Mouse (Mus musculus) ES-CJ7 (cell line): ENCODE measurements around the gene Dhx37.
A peak's percentile ranks its signal among the peaks of the same experiment; 100 is the strongest.
"Not testable (repeated sequence)": the region's sequence is repeated elsewhere in the genome, so short reads cannot be mapped to it uniquely, and the experiment has no call there.

Experiments used
- DNase-seq: peaks from one replicate; pipeline ENCODE4 v3.0.0; 2011; ENCODE audit warnings: low read depth, low spot score

The Dhx37 gene

DNA sequence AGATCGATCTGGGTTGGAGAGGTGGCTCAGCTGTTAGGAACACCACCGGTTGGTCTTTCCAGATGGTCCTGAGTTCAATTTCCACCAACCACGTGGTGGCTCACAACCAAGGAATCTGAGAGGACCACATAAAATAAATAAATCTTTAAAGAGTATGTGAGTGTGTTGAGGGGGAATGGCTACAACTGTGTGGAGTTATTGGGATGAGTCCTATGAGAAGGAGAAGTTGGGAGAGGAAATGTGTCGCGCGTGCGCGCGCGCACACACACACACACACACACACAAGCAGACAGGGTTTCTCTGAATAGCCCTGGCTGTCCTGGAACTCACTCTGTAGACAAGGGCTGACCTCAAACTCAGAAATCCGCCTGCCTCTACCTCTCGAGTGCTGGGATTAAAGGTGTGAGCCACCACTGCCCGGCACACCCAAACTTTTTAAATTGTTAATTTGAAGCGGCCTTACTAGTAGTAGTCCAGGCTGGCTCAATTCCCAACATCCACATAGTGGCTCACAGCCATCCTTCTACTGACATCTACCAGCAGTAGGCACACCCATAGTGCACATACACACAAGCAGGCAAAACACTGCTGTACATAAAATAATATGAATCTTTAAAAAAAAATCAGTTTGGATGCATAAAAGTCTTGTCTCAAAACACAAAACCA lies 25.9 kb downstream of the Dhx37 start:
- DNase-seq, result peak; percentile 46

- no peak for DNase-seq
Observed at GRCm38 (mm10) chr5:125407020-125407830, 26.7 kb downstream of the Dhx37 start.

- DNase-seq, result peak; percentile 77
Observed at GRCm38 (mm10) chr5:125406322-125407016, 27.5 kb downstream of the Dhx37 start.

GRCm38 (mm10) chr5:125405546-125406248 lies 28.2 kb downstream of the Dhx37 start:
- peak; percentile 82 for DNase-seq

DNA sequence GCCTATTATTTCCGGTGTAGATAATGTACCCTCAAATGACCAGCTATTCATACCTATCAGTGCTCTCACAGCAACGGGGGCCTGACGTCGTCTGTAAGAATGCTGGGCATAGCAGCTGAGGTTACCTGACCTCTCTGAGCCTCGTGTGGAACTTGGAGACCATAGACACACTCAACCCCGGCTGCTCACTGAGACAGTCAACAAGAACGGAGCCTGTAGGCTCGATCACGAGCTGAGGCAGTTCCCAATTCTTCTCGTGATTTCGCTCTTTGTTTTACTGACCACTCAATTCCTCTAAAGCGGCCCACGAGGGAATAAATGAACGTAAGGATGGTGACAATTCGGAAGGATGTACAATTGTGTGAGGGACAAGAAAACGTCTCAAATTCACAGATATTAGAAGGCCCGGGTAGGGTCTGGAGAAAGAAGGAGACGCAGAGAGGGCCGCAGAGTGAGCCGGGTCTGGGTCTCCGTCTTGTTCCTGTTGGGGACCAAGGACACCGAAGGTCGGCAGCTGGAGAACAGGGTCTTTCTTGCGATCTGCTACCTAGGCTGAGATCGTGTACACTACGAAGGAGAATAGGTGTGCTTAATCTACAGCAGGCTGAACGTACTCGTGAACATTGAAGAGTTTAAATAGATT lies 28.9 kb downstream of the Dhx37 start:
- peak; percentile 72 for DNase-seq

DNA sequence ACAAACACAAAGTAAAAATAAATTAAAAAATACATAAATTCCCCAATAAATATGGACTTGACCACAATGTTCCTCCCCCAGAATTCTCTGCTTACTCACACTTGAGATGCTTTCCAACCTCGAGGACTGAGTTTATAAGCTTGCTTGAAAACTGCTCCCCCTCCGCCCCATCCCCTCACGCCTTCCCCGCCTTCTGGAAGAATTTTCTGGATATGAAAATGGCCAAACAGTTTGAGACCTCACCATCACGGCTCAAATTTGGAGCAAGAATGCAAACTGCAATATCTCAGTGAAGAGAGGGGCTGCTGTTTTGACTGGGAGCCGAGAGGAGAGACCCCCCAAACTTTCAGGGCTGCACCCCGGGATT lies 29.4 kb downstream of the Dhx37 start:
- DNase-seq, result no peak

- peak; percentile 64 for DNase-seq
Observed at GRCm38 (mm10) chr5:125403481-125404465, 30.1 kb downstream of the Dhx37 start.

DNA sequence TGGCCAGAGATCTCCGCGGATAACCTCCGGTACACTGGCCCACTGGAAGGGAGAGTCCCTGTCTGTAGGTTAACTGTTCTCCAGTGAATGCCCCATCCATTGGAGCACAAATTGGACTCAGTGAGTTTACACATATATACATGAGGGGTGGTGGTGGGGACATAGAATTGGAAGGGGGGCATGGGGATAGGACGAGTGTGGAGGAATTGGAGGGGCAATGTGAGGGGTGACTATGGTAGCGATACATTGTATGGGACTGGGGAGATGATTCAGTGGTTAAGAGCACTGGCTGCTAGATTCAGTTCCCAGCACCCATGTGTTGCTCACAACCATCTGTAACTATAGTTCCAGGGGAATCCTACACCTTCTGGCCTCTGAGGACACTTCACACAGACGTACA lies 30.9 kb downstream of the Dhx37 start:
- no peak for DNase-seq

DNA sequence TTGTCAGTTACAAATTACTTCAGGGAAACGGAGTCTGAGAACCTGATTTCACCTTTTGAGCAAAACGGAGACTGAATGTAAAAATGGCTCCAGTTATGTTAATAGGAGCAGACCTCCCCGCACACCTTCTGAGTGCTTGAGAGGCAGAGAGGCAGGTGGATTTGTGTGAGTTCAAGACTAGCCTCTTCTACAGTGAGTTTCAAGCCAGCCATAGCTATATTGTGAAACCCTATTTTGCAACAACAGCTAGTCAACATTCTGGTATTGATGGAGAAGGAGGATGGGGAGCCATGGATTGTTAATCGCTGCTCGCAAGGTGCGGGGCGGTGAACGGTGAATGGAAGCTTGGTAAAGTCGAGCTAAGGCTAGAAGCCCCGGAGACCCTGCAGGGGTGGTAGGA lies 31.4 kb downstream of the Dhx37 start:
- DNase-seq, result peak; percentile 69

- peak; percentile 47 for DNase-seq
Observed at GRCm38 (mm10) chr5:125400903-125401302, 33.0 kb downstream of the Dhx37 start.

DNA sequence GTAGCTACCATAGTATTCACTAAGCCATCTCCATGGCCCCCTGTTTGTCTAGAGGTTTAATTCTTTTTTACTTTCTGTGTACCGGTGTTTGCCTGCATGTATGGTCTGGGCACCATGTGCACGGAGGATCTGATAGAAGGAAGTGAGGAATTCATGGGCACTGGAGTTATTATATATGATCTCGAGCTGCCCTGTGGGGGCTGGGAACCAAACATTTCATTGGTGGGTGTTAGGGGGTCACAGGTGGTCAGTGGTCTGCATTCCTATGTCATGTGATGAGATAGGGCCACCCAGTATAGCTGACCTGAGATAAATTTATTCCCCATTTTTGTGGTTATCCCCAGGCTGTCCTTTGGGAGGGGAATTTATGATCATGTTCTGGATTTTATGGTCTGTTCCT lies 38.9 kb downstream of the Dhx37 start:
- no peak for DNase-seq

GRCm38 (mm10) chr5:125393622-125394603 lies 40.0 kb downstream of the Dhx37 start:
- peak; percentile 83 for DNase-seq

DNA sequence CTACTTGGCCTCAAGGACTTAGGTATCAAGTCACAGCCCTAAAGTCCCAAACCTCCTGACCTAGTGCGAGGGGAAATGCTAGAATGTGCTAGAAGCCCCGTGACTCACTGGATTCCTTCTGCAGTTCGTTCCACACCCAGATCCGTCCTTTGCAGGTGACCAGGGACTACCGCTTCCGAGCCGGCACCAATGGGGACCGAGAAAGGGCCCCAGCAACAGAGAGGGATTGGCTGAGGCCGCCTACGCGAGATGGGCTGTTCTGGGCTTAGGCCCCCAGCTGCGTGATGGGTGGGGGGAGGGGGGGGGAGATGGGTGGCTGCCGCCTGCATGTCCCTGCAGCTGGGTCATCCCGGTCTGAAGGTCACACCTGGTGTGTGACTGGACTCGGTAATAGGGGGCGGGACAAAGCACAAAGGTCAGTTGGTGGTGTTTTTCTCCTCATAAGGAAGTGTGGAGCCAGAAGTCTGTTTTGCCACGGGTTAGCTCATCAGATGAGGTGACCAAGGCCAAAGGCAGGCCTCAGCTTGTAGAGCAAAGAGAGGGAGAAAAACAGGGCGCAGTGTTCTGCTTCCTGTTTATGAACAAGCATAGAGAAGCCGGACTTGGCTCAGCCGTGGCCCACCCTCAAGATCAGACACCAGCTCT lies 40.8 kb downstream of the Dhx37 start:
- peak; percentile 96 for DNase-seq

DNA sequence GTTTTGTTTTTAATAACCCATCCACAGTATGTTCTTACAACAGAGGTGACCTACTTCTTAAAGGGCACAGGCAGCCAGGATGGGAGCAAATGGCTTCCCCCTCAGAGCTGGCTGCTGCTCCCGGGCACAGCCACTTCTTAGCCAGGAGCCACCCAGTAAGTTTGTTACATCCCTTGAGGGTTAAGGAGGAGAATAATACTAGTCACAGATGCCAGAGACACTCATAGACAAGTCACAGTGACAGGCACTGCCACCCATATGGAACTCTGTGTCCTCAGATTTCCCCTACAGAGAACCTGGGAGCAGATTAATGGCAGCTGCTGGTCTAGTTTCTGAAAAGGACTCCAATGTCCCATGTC lies 41.3 kb downstream of the Dhx37 start:
- no peak for DNase-seq

GRCm38 (mm10) chr5:125392176-125392575 lies 41.7 kb downstream of the Dhx37 start:
- not testable (repeated sequence) for DNase-seq

DNA sequence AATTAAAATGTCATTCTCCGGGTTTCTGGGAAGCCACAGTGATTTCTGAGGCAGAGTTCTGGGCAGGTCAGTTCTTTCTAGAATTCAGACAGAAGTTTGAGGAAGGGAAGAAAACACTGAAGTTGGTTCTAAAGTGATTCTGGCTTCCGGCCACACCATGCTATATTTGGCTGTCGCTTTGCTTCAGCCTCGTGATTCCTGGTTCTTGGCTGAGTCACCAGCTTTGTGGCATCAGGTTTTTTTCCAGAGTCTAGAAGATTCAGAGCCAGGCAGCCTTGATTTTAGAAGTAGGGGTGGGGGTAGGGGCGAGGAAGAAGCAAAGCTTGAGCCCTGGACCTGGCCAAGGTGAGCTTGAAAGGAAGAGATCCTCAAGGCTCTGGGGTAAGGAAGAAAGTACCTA lies 42.3 kb downstream of the Dhx37 start:
- no peak for DNase-seq

DNA sequence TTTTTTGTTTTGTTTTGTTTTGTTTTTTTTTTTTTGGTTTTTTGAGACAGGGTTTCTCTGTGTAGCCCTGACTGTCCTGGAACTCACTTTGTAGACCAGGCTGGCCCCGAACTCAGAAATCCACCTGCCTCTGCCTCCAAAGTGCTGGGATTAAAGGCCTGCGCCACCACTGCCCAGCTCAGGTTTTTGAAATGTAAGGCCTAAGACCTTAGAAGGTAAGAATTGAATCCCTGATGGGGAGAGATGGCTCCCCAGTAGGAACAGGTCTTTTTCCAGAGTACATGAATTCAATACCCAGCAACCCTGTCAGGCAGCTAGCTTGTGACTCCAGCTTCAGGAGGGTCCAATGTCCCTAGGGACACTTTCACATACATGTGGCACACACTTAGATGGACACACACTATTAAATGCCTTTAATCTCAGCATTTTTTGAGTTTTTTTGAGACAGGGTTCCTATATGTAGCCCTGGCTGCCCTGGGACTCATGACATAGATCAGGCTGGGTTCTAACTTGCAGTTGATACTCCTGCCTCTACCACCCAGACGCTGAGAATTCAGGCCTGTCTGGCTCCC lies 42.9 kb downstream of the Dhx37 start:
- DNase-seq, result no peak
